Mouse (Mus musculus) liver, embryonic 14.5 days (tissue): Measurements from ENCODE around the gene Gtf3c1.

Source experiments
- CTCF ChIP-seq: IDR thresholded peaks from 2 replicates; pipeline ENCODE4 v1.5.1; 2016; ENCODE audit warnings: antibody characterized with exemption, low read depth, control low read depth
- EP300 ChIP-seq: IDR thresholded peaks from 2 replicates; pipeline ENCODE4 v1.6.1; 2016; ENCODE audit warnings: antibody characterized with exemption, low read depth

DNA sequence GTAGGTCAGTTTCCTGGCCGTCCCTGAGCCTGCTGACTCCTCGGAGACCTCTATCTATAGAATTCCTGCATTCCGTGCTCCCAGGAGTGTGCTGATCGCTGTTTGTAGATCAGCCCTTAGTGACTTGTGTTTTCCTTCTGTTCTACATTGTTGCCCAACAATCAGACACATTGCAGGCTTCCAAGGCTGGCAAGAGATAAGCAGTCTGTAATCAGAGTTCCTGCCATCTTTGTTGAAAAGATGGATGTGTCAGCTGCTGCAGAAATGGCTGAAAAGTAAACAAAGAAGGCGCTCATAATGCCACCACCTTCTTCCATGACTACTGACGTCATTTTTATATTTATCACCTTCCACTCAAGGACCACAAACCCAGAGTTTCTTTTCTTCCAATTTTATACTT, 49.2 kb upstream of the Gtf3c1 start:
- TF ChIP-seq EP300: no peak
- TF ChIP-seq CTCF: no peak
